Mouse (Mus musculus) bone marrow, adult 2 months (tissue): Measurements from ENCODE around the gene Sp2.

ENCODE experiments used
- CTCF ChIP-seq: fragments of 200-500 bp; IDR thresholded peaks from 2 replicates; pipeline ENCODE4 v1.5.1; 2011; ENCODE audit warnings: low read length, control low read depth; ENCODE audit not compliant: control insufficient read depth, insufficient read depth
- POLR2A ChIP-seq: fragments of 200-500 bp; IDR thresholded peaks from 2 replicates; pipeline ENCODE4 v1.6.1; 2011; ENCODE audit warnings: low read depth, mild to moderate bottlenecking, control low read depth, low read length, borderline replicate concordance; ENCODE audit not compliant: control insufficient read depth

DNA sequence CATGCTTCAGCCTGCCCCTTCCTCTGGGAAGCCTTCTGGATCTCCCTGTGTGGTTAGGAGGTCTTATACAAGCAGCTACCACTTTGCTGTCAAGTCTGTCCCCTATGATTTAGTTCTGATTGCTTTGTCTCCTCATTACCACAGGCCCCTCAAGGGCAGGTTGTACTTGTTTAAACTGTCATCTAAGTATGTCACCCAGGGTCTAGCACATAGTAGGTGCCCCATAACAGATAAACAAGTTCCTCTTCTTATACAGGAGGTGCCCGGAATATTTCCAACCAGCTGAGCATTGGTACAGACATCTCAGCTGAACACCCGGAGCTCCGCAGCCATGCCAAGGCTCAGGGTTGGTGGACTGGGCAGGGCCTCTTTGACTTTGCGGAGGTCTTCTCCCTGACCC is 49.7 kb upstream of the Sp2 start:
- TF ChIP-seq POLR2A: no peak
- TF ChIP-seq CTCF: no peak
